Mouse (Mus musculus) limb, embryonic 14.5 days (tissue): ENCODE measurements around the gene Dnah10. TPM values are rescaled to one million over a fixed set of nuclear protein-coding genes. Genes with fewer than 3 reads are reported as not detected.
"Not testable (repeated sequence)": the region's sequence is repeated elsewhere in the genome, so short reads cannot be mapped to it uniquely, and the experiment has no call there.

Source experiments
- ATAC-seq: fragments of 200-750 bp; cut with Nextera tagmentation; 2 replicates; pipeline ENCODE4 v1.8.0; 2017; ENCODE audit warnings: low read depth, moderate number of reproducible peaks, moderate TSS enrichment; ENCODE audit not compliant: low FRiP score
- DNase-seq: peaks from one replicate; pipeline ENCODE4 v3.0.0-alpha.2; 2015; ENCODE audit warnings: low spot score
- H3K27ac ChIP-seq: fragments of 300-500 bp; sonication (generic); replicated peaks from 2 replicates; pipeline ENCODE4 v1.5.1; 2014; ENCODE audit warnings: low read depth, mild to moderate bottlenecking, low read length, moderate library complexity, mixed read lengths
- H3K27me3 ChIP-seq: fragments of 300-500 bp; sonication (generic); 2 replicates; pipeline ENCODE4 v1.6.1; 2014; ENCODE audit warnings: low read length, mixed read lengths; ENCODE audit not compliant: control insufficient read depth, insufficient read depth
- H3K36me3 ChIP-seq: fragments of 300-500 bp; sonication (generic); 2 replicates; pipeline ENCODE4 v1.6.1; 2014; ENCODE audit warnings: mild to moderate bottlenecking, low read length, moderate library complexity, mixed read lengths; ENCODE audit not compliant: control insufficient read depth, insufficient read depth
- H3K4me1 ChIP-seq: fragments of 300-500 bp; sonication (generic); 2 replicates; pipeline ENCODE4 v1.6.1; 2014; ENCODE audit warnings: antibody characterized with exemption, low read length, mixed read lengths; ENCODE audit not compliant: control insufficient read depth, insufficient read depth
- H3K4me2 ChIP-seq: fragments of 300-500 bp; sonication (generic); replicated peaks from 2 replicates; pipeline ENCODE4 v1.6.1; 2014; ENCODE audit warnings: low read depth, mild to moderate bottlenecking, low read length, moderate library complexity; ENCODE audit not compliant: severe bottlenecking
- H3K4me3 ChIP-seq: fragments of 300-500 bp; sonication (generic); replicated peaks from 2 replicates; pipeline ENCODE4 v1.5.1; 2014; ENCODE audit warnings: low read length
- H3K9ac ChIP-seq: fragments of 300-500 bp; sonication (generic); 2 replicates; pipeline ENCODE4 v1.6.1; 2014; ENCODE audit warnings: mild to moderate bottlenecking, low read depth, low read length, moderate library complexity; ENCODE audit not compliant: severe bottlenecking
- H3K9me3 ChIP-seq: fragments of 300-500 bp; sonication (generic); 2 replicates; pipeline ENCODE4 v1.6.1; 2016; ENCODE audit warnings: low read length; ENCODE audit not compliant: control insufficient read depth
- POLR2A ChIP-seq: fragments of 200-500 bp; IDR thresholded peaks from 2 replicates; pipeline ENCODE4 v1.8.0; 2012; ENCODE audit warnings: inconsistent platforms, mild to moderate bottlenecking, moderate library complexity, borderline replicate concordance; ENCODE audit not compliant: insufficient read depth, insufficient read length; ENCODE audit errors: extremely low read depth
- WGBS: fragments of 180-500 bp; shearing (Covaris S2); extraction: QIAGEN DNeasy Blood & Tissue Kit; methylation state at CpG from one replicate; pipeline ENCODE4 v1.1.7; 2014; 5-methylcytosine and 5-hydroxymethylcytosine counted together
- polyA plus RNA-seq, 2 experiments: library from polyadenylated mRNA; depleted of rRNA in 1 of 2; stranded (reverse) in 1 of 2; unstranded in 1 of 2; fragments of >200 nt; fragmentation: Nextera tagmentation in 1 of 2; extraction: Ambion mirVana in 1 of 2; gene quantifications; 2 replicates each; pipeline versions ENCODE4 v1.2.1 to v1.2.3; 2012 to 2014

Dnah10 gene
- polyA plus RNA-seq, 2 experiments, result 0.20 TPM; not detected in 1

- TF ChIP-seq POLR2A, result no peak
- Histone ChIP-seq H3K9me3 (0 out of 2 replicates have a peak, but pooled peaks cover 5% of the 10 kb centered on the region), H3K4me3 (no peak overlapping the region), H3K4me2 (no peak overlapping the region), H3K36me3 (no peaks in the 10 kb centered on the region), H3K27me3 (no peaks in the 10 kb centered on the region), H3K4me1 (no peaks in the 10 kb centered on the region), H3K9ac (no peak overlapping the region), H3K27ac (no peak overlapping the region)
- DNase-seq, result no peak
- no peak for ATAC-seq
- WGBS, result 92% methylated on average over 15 of the region's 15 CpGs
Observed at GRCm38 (mm10) chr5:124746220-124746619, 21.3 kb downstream of the Dnah10 start.

GRCm38 (mm10) chr5:124748296-124748695 lies 23.4 kb downstream of the Dnah10 start:
- H3K27ac ChIP-seq, result no peak overlapping the region
- H3K9me3 ChIP-seq, result no peaks in the 10 kb centered on the region
- H3K9ac ChIP-seq, result no peak overlapping the region
- no peaks in the 10 kb centered on the region for H3K4me1 ChIP-seq
- H3K4me3 ChIP-seq, result no peak overlapping the region
- DNase-seq (no peak), ATAC-seq (no peak)
- no peak for TF ChIP-seq POLR2A
- no peaks in the 10 kb centered on the region for H3K36me3 ChIP-seq
- 84% methylated on average over 18 of the region's 18 CpGs for WGBS
- H3K27me3 ChIP-seq, result no peaks in the 10 kb centered on the region
- H3K4me2 ChIP-seq, result no peak overlapping the region

GRCm38 (mm10) chr5:124751656-124752055 lies 26.8 kb downstream of the Dnah10 start:
- no peak for DNase-seq
- Histone ChIP-seq H3K9ac (no peak overlapping the region), H3K4me2 (no peak overlapping the region), H3K9me3 (no peaks in the 10 kb centered on the region), H3K36me3 (no peaks in the 10 kb centered on the region), H3K4me3 (no peak overlapping the region), H3K4me1 (no peaks in the 10 kb centered on the region), H3K27me3 (no peaks in the 10 kb centered on the region), H3K27ac (no peak overlapping the region)
- no peak for TF ChIP-seq POLR2A
- WGBS, result 77% methylated on average over 6 of the region's 9 CpGs
- no peak for ATAC-seq

DNA sequence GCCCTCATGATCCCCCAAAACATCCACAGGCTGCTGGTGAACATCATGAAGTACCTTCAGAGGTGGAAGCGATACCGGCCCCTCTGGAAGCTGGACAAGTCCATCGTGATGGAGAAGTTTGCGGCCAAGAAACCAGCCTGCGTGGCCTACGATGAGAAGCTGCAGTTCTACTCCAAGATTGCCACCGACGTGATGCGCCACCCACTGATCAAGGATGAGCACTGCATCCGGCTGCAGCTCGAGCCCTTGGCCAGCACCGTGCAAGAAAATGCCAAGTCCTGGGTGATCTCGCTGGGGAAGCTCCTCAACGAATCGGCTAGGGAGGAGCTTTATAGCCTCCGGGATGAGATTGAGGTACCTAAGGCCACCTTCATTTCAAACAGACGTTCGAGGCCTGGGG lies 36.1 kb downstream of the Dnah10 start:
- Histone ChIP-seq H3K27ac (no peak overlapping the region), H3K4me2 (no peak overlapping the region), H3K36me3 (no peaks in the 10 kb centered on the region), H3K9me3 (no peaks in the 10 kb centered on the region), H3K4me3 (no peak overlapping the region), H3K4me1 (no peaks in the 10 kb centered on the region), H3K9ac (no peak overlapping the region), H3K27me3 (no peaks in the 10 kb centered on the region)
- 61% methylated on average over 18 of the region's 18 CpGs for WGBS
- ATAC-seq (no peak), DNase-seq (no peak)
- TF ChIP-seq POLR2A, result no peak

DNA sequence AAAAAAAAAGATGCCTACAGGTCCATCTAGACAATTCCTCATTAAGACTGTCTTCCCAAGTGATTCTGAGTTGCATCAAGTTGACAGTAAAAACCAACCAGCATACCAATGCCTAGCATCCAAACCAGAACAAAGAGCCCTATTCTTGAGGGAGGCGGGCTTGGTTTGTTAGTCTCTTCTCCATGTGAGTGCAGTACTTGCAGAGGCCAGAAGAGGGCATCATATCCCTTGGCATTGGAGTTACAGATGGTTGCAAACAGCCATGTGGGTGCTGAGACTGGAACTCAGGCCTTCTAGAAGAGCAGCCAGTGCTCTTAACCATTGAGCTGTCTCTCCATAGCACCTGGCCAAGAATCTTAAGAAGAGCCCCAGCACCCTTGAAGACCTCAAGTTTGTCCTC lies 36.9 kb downstream of the Dnah10 start:
- 100% methylated on average over 1 of the region's 1 CpGs for WGBS
- ATAC-seq, result no peak

DNA sequence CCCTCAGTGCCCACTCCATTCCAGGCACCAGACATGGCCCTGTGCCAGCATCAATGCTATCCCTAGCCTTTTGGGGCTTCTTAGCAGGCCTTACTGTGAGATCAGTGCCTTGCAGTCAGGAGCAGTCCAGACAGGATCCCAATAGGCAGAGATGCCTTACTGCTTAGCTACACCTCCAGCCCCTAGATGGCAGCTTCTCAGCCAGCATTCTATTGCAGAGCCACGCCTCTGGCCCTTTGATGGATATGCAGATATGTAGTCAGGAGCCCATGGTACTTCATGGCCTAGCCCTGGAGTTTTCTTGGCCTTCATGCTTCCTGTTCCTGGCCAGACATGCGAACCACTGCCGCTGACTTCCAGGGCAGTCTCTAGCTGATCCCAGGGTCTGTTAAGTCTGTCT lies 49.7 kb downstream of the Dnah10 start:
- no peak for TF ChIP-seq POLR2A

More for the DNA sequence above, 36.9 kb downstream of the Dnah10 start:
- Histone ChIP-seq H3K27me3 (no peaks in the 10 kb centered on the region), H3K36me3 (no peaks in the 10 kb centered on the region), H3K9ac (no peak overlapping the region), H3K9me3 (no peaks in the 10 kb centered on the region), H3K27ac (no peak overlapping the region), H3K4me2 (no peak overlapping the region), H3K4me1 (no peaks in the 10 kb centered on the region), H3K4me3 (no peak overlapping the region)
- DNase-seq, result no peak
- no peak for TF ChIP-seq POLR2A

DNA sequence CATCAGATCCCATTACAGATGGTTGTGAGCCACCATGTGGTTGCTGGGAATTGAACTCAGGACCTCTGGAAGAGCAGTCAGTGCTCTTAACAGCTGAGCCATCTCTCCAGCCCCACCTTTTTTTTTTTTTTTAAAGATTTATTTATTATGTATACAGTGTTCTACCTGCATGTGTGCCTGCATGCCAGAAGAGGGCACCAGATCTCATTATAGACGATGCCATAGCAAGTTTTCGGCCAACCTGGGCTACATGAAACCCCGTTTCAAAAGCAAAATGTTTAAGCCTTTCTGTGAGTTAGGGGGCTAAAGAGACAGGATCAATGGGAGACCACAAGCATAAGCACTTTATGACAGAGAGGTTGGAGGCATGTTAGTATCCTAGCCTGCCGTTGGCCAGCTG lies 51.4 kb downstream of the Dnah10 start:
- not testable (repeated sequence) for ATAC-seq

More for the DNA sequence above, 49.7 kb downstream of the Dnah10 start:
- ATAC-seq, result no peak
- no peak overlapping the region for H3K4me3 ChIP-seq
- no peak overlapping the region for H3K27ac ChIP-seq
- no peak overlapping the region for H3K9ac ChIP-seq
- WGBS, result 80% methylated on average over 3 of the region's 3 CpGs
- DNase-seq, result no peak
- H3K4me1 ChIP-seq, result no peaks in the 10 kb centered on the region
- no peaks in the 10 kb centered on the region for H3K36me3 ChIP-seq
- no peaks in the 10 kb centered on the region for H3K27me3 ChIP-seq
- no peak overlapping the region for H3K4me2 ChIP-seq
- H3K9me3 ChIP-seq, result no peaks in the 10 kb centered on the region

More for the DNA sequence above, 51.4 kb downstream of the Dnah10 start:
- not testable (repeated sequence) for DNase-seq, H3K4me1 ChIP-seq, H3K4me3 ChIP-seq, H3K27ac ChIP-seq, H3K9ac ChIP-seq, H3K9me3 ChIP-seq, H3K36me3 ChIP-seq, H3K4me2 ChIP-seq, H3K27me3 ChIP-seq
- WGBS, result 89% methylated on average over 4 of the region's 4 CpGs
